Mouse (Mus musculus): ENCODE results near the gene Adamts6.

Adamts6 gene

GRCm38 (mm10) chr13:104287366-104288225 is at the start of gene Adamts6:
TSS of gene Adamts6 (plus strand) at chr13:104287835.
- no peak for DNase-seq (ENCODE audit: low spot score in 2 of 2)

DNA sequence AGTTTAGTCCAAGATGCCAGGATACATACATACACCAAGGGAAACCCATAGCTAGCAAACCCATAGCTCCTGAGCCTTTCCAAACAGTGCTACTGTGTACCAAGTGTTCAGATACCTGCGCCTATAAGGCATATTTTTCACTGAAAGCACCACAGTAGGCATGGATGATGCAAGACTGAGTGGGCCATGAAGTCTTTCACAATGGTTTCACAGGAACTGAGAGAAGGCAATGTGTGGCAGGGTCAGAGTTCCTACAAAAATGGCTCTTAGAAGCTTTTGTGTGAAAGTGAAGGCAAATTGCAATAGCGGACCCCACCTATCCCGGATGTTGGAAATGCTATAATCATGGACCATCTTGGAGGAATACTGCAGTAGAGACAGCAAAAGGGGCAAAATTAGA is 28.6 kb upstream of the Adamts6 start:
- DNase-seq (ENCODE audit: low spot score in 2 of 2): no peak

- DNase-seq (ENCODE audit: low spot score in 2 of 2): no peak
Measured at GRCm38 (mm10) chr13:104285031-104285431, 2.6 kb upstream of the Adamts6 start.

GRCm38 (mm10) chr13:104285737-104286311 is 1.8 kb upstream of the Adamts6 start:
- DNase-seq (ENCODE audit: low spot score in 2 of 2): no peak

GRCm38 (mm10) chr13:104286336-104286735 is 1.3 kb upstream of the Adamts6 start:
- no peak for DNase-seq (ENCODE audit: low spot score in 2 of 2)

DNA sequence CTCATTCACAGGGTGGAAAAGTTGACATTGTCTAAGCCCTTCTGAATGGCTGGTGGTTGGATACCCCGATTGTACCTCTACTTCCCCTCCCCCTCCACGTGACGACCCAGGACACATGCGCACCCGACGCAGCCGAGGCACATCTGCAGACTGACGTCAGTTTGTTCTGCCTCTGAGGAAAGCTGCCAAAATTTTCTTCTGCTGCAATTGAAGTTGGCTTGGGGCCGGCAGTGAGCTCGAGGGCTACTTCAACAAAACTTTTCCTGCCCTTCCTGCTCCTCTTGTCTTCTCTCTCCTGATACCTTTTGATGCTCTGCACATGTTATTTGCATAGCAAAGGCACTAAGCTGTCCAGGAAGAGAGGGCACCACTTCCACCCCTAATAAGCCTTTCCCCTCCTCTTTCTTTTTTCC is 732 bp upstream of the Adamts6 start:
- peak; percentile 77 to 88 for DNase-seq (ENCODE audit: low spot score in 2 of 2)

DNA sequence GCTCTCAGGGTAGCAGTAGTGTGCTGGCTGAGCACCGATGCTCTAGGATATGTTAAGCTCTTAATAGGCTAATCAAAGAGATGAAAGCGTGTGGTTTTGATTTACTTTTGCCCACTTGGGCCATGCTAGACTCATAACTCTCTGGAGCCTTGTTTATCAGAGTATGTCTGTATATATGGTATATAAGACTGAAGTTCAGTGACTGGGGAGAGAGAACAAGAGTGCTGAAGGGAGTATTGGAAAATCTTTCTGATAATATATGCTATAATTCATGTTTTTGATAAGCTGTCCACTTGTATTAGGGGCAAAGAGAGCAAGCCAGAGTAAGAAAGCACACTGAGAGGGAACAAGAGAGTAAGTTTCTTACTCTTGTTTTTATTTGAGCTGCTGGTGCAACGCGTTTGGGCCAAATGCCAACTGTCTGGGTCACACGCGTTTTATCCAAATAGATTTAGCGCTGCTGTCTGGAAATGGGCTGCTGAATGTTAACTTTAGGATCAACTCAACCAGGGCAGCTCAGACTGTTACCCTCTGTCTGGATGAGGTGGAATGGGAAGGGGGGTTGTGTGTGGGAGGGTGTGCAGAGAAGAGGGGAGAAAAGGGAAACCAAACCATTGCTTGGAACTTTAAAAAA is 708 bp downstream of the Adamts6 start:
- DNase-seq (ENCODE audit: low spot score in 2 of 2): no peak

DNA sequence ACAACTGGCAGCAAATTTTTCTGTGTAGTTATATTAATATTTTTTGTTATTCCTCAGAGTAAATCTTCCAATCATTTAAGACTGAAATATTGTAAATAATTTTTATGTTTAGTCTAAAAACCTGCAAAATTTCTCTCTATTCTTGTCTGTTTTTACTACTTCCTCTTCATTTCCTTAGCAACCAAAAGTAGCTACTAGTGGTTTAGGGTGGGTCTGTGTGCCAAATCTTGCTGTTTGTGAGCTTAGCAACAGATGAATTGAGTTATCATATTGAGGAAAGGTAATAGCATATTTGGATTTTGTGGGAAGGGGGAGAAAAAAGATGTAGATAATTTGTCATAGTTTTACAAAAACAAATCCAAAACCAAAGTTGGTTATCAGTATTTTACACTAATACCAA is 1.5 kb downstream of the Adamts6 start:
- no peak for DNase-seq (ENCODE audit: low spot score in 2 of 2)

GRCm38 (mm10) chr13:104295472-104295871 is 7.8 kb downstream of the Adamts6 start:
- no peak for DNase-seq (ENCODE audit: low spot score in 2 of 2)

DNA sequence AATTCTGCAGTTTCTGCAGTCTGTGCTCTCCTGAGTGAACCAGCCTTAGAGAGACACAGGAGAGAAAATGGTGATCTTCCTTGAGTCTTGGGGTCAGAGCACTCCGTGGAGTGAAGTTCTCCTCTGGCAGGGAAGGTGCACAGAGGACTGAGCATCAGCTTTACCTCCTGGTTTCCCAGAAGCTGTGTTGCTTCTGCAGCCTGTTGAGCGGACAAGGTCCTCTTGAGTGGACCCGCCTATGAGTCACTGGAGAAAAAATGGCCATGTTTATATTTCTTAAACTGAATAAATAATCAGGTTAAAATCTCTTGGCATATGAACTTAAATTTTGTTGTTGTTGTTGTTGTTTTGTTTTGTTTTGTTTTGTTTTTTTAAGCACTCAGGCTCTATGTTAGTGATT is 41.7 kb downstream of the Adamts6 start:
- DNase-seq (ENCODE audit: low spot score in 2 of 2): no peak

GRCm38 (mm10) chr13:104329742-104330141 is 42.1 kb downstream of the Adamts6 start:
- DNase-seq (ENCODE audit: low spot score in 2 of 2): no peak

- DNase-seq (ENCODE audit: low spot score in 2 of 2): no peak
Measured at GRCm38 (mm10) chr13:104352590-104352989, 65.0 kb downstream of the Adamts6 start.

GRCm38 (mm10) chr13:104393427-104394356 is 106.1 kb downstream of the Adamts6 start:
- DNase-seq (ENCODE audit: low spot score in 2 of 2): no peak

DNA sequence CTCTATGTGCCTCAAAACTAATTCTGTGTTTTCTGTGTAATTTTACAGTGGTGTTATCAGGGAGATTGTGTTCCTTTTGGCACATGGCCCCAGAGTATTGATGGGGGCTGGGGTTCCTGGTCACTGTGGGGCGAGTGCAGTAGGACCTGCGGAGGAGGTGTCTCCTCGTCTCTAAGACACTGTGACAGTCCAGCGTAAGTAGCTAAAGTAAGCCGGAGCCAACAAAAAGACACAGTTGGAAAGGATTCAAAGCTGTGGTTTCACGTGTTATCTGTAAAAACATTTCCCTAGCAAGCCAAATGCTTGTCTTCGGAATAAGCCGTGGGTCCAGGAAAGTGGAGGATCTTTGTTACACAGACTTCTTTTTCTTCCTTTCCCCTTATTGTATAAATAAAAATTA is 110.2 kb downstream of the Adamts6 start:
- DNase-seq (ENCODE audit: low spot score in 2 of 2): no peak

DNA sequence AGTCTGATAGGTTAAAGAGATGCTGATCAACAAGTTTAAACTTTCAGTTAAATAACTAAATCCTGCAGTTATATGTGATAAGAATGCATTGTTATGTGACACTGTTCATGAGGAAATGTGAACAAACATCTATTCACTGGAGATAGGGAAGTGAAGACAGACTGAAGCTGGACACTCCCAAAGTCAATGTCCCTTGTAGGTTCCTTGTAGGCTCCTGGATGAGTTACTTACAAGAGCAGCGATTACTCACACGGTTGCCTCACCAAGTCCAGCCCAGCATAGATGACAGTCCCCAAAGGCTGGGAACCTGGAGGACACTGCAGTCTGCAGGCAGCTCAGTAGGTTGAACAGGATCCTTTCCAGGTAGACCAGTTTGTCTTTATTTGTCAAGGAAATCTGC is 145.1 kb downstream of the Adamts6 start:
- no peak for DNase-seq (ENCODE audit: low spot score in 2 of 2)

DNA sequence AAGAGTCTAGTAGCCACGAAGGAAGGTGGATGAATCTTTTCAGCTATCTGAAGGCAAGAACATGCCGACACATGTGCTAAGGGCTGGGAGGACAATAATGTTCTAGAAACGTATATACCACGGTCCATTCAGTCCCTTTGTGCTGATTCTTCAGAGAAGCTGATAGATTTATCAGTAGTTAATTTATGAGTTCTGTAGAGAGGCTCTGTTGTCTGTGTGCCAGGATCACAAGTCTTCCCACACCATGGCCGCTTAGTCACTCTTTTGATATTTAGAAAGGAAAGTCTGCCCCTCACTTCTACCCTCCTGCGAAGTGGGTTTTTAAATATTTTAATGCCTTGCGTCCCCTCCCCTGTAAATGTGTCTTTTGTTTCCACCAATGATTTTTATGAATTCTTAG is 154.9 kb downstream of the Adamts6 start:
- no peak for DNase-seq (ENCODE audit: low spot score in 2 of 2)

DNA sequence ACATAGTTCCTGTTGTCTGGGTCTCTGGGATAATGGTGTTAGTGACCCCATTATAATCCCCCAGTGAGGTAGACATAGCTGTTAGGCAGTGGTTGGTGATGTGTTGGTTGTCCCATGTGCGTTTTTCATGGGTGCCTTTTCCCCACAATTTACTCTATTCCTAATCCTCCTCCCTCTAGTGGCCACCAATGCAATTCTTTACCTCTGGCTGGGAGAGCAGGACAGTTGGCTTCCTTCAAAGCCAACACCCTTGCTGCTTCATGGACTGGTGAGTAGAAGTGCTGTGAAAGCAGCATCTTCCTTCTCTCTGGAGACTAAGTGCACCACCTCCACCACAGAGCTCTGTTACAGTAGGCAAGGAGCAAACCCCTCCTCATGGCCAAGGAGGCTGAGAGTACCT is 157.8 kb downstream of the Adamts6 start:
- DNase-seq (ENCODE audit: low spot score in 2 of 2): no peak

GRCm38 (mm10) chr13:104446974-104447373 is 159.3 kb downstream of the Adamts6 start:
- no peak for DNase-seq (ENCODE audit: low spot score in 2 of 2)

- DNase-seq (ENCODE audit: low spot score in 2 of 2): no peak
Measured at GRCm38 (mm10) chr13:104447470-104447869, 159.8 kb downstream of the Adamts6 start.

- no peak for DNase-seq (ENCODE audit: low spot score in 2 of 2)
Measured at GRCm38 (mm10) chr13:104448349-104448748, 160.7 kb downstream of the Adamts6 start.

DNA sequence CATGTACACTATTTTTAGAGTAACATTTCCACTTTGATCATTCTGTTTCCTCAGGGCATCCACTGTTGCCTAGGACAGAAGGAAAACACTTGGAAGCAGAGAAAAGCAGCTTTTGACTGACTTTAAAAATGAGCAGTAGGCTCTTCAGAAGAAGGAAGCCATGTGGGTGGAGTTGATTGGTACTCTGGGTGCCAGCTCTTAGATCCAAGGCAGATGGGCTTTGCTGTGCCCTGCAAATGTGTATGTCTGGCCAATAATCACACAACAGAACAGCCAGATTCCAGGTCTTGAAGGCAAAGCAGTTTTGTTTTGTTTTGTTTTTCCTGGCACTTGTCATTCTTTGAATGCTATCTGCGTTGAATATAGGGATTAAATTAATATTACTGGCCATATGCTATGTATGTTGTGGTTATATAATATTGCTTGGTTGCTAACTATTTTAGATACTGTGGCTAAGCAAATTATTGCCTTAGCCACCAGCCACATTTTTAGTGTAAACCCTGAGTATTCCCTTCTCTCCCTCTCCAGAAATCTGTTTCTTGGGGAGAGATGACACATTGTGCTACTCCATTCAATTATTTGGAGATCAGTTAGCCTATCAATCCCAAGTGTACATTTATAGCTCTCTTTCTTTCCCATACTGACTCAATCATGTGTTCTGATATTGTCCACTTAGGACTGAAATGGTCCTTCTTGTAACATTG is 165.8 kb downstream of the Adamts6 start:
- no peak for DNase-seq (ENCODE audit: low spot score in 2 of 2)

Data from right cerebral cortex, postnatal 36 days (tissue).